Mouse (Mus musculus) testis, adult 2 months (tissue): ENCODE data around the gene Ccl9.

Experiments
- CTCF ChIP-seq: fragments of 200-500 bp; IDR thresholded peaks from 2 replicates; pipeline ENCODE4 v1.5.1; 2012; ENCODE audit warnings: low read depth, mild to moderate bottlenecking, inconsistent platforms, low read length, moderate library complexity; ENCODE audit not compliant: control insufficient read depth, insufficient read depth, insufficient replicate concordance
- POLR2A ChIP-seq: fragments of 200-500 bp; IDR thresholded peaks from 2 replicates; pipeline ENCODE4 v1.6.1; 2012; ENCODE audit warnings: low read depth, mild to moderate bottlenecking, inconsistent platforms, low read length, moderate library complexity; ENCODE audit not compliant: control insufficient read depth

DNA sequence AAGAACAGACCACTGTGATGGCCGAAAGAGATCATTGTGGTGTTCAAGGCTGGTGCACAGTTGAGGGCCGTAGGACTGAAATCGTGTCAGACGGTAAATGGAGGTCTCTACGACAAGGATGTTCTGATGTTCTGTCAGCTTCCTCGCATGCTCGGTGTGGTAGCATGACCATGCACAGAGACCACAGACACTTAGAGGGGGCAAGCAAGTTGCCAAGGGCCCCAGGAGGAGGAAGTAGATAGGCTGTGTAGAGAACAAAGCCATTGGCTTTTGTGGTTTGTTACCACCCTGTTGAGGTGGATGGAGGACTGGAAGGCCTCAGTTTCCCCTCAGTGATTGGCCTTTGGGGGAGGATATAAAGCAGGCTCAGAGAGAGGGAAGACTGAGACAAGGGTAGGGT lies 9.2 kb downstream of the Ccl9 start:
- TF ChIP-seq CTCF: no peak
- no peak for TF ChIP-seq POLR2A
